Comparison of ENCODE assay signal across 26 mouse cellular contexts in genomic region chr1:35524788-35525187, GRCm38 (mm10).
DNase-seq lines count a peak whose midpoint lies in the region; TF ChIP-seq lines count a peak whose summit lies in the region.
"Had no signal": no experiment of that assay in that cellular context is flagged by ENCODE, and none has a peak within 500 bp of the region (broad histone marks: within the 10 kb centered on the region; RNA-seq: fewer than 3 reads in every experiment).

No protein-coding gene starts in this region.

- intact Hi-C loops in left cerebral cortex, adult 2 months (cut with DNase I) = loop anchor here (2.0 kb wide), 1 partner anchor 234 kb away; no protein-coding TSS in a partner anchor
- intact Hi-C loops in left cerebral cortex, postnatal 4 days (cut with DNase I) = no loop called here
- intact Hi-C loops in left cerebral cortex, postnatal 14 days (cut with DNase I) = no loop called here

- TF ChIP-seq CTCF in left cerebral cortex, adult 2 months (IDR thresholded peaks at IDR 0.05) = no peak

- 0 out of 2 replicates have a peak overlapping the region, but pooled peaks have one; percentile 33 for H3K27ac ChIP-seq in left cerebral cortex, adult 2 months
- H3K27ac ChIP-seq: embryonic facial prominence, embryonic 13.5 days; forebrain, embryonic 12.5 days; heart, embryonic 15.5 days; hindbrain, embryonic 13.5 days; limb, embryonic 12.5 days; midbrain, embryonic 10.5 days; neural tube, embryonic 15.5 days; stomach, embryonic 15.5 days had no signal

- peak; percentile 3 to 7 for DNase-seq in cerebellum, adult 18-20 months
- DNase-seq in cerebellum, postnatal 14 days = no peak
- DNase-seq in frontal cortex, postnatal 36 days (ENCODE audit: low spot score in 2 of 2) = peak; percentile 31 to 66
- DNase-seq in frontal cortex, postnatal 25 days (ENCODE audit: low spot score in 2 of 2) = no peak
- DNase-seq in left cerebral cortex, adult 2 months (ENCODE audit: extremely low spot score in 1 of 2, low spot score in 2 of 2) = peak in 1 of 2 experiments; percentile 31
- no peak for DNase-seq in left cerebral cortex, postnatal 4 days
- DNase-seq in left cerebral cortex, postnatal 14 days (ENCODE audit: low spot score in 2 of 2) = peak; percentile 46 to 51
- DNase-seq in ovary, adult 18-20 months (ENCODE audit: low spot score) = no peak
- DNase-seq: adrenal gland, adult 8-10 months; embryo, embryonic 11 days; gastrocnemius, postnatal 36 days; heart, postnatal 36 days; layer of hippocampus, postnatal 36 days; liver, postnatal 0 days; thymus, adult 18-20 months; thymus, postnatal 4 days had no signal

- no peak overlapping the region for H3K4me3 ChIP-seq in left cerebral cortex, adult 2 months
- H3K4me3 ChIP-seq: embryonic facial prominence, embryonic 13.5 days; erythroblast, embryonic 14.5 days; forebrain, embryonic 12.5 days; heart, embryonic 15.5 days; hindbrain, embryonic 13.5 days; limb, embryonic 12.5 days; midbrain, embryonic 10.5 days; myocyte; neural tube, embryonic 15.5 days; stomach, embryonic 15.5 days had no signal

Comparison
In these comparisons a context has a peak if more than half of its experiments do, and no peak if none do; other contexts are left out.
1. DNase-seq: peak in cerebellum, adult 18-20 months (2 of 2), frontal cortex, postnatal 36 days (2 of 2) and left cerebral cortex, postnatal 14 days (2 of 2); none in cerebellum, postnatal 14 days (0 of 2), frontal cortex, postnatal 25 days (0 of 2), left cerebral cortex, postnatal 4 days (single experiment) and ovary, adult 18-20 months (single experiment).